Mouse (Mus musculus) embryonic fibroblast, embryonic 13.5 days (primary cell): ENCODE measurements around the gene Trim30d.
"Not testable (repeated sequence)": the region's sequence is repeated elsewhere in the genome, so short reads cannot be mapped to it uniquely, and the experiment has no call there.

Source experiments
- CTCF ChIP-seq: IDR thresholded peaks from 2 replicates; pipeline ENCODE4 v1.5.1; 2011; ENCODE audit warnings: mild to moderate bottlenecking, control low read depth, low read length, moderate library complexity, borderline replicate concordance; ENCODE audit not compliant: insufficient read depth
- POLR2A ChIP-seq: IDR thresholded peaks from 2 replicates; pipeline ENCODE4 v1.6.1; 2011; ENCODE audit warnings: low read depth, mild to moderate bottlenecking, control low read depth, low read length, moderate library complexity

GRCm38 (mm10) chr7:104499464-104499863, 8.2 kb downstream of the Trim30d start:
- TF ChIP-seq CTCF, POLR2A: not testable (repeated sequence)
